Mouse (Mus musculus): ENCODE measurements at regions not wholly inside any gene's neighbourhood (a gene's known extent, or its start where the extent isn't known, plus 50 kb on each side); places are given as distances from the start of the nearest gene placed in this dataset.

DNA sequence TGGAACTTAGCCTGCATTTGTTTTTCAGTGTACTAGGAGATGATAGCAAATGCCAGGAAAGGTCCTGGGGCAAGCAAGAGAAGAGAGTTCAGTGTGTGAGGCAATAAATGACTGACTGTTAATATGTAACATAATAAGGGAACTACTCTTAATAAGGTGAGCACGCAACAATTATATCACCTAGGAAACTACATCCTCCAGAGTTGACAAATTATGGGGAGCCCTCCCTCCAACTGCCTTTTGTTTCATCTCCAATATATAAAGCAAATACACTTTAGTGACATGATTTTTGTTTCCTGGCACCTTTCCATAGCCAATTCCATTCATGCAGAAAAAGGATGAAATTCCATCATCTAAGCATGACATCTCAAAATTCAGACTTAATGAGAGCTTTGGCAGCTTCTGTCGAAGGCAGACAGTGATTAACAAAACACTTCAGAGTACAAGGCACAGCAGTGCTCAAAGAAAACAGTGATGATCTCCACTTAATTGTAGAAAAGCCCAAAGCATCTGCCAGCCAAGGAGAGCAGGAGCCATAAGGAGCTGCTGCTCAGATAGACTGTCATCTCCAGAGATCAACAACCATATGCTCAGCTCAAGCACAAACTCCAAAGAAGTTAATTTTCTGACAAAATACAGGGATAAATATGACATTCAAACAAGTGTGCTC, 536.1 kb upstream of the Arrdc3 start:
- Histone ChIP-seq H3K9ac (no peak overlapping the region), H3K4me2 (no peak overlapping the region), H3K36me3 (no peaks in the 10 kb centered on the region), H3K9me3 (no peaks in the 10 kb centered on the region), H3K27ac (no peak overlapping the region), H3K4me1 (replicated peaks) (no peaks in the 10 kb centered on the region), H3K27me3 (no peaks in the 10 kb centered on the region), H3K4me3 (no peak overlapping the region)
- ATAC-seq (ENCODE audit: low FRiP score), result peak; percentile 69
- 47% methylated on average over 2 of the region's 2 CpGs for WGBS

DNA sequence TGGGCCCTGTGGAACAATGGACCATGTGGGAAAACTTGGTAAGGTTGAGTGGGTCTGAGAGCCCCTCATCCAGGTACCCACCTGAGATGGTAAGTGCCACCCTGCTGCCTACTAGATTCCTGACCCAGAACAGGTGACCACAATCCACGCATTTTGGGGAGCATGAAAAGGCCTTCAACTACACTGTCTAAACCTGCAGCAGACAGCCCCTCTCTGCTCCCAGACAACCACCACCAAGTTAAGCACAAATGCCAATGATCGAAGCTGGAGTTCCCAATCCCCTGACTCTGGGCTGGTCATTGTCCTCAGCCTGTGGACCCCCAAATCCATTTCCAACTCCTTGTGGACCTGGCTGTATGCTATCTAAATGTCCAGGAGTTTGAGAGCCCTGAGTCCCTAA, 517.2 kb upstream of the Arrdc3 start:
- no peaks in the 10 kb centered on the region for H3K36me3 ChIP-seq
- WGBS, result 88% methylated on average over 2 of the region's 2 CpGs
- H3K9me3 ChIP-seq, result no peaks in the 10 kb centered on the region
- no peak overlapping the region for H3K9ac ChIP-seq
- H3K4me2 ChIP-seq, result no peak overlapping the region
- no peaks in the 10 kb centered on the region for H3K27me3 ChIP-seq
- H3K27ac ChIP-seq, result no peak overlapping the region
- ATAC-seq (ENCODE audit: low FRiP score), result no peak
- H3K4me3 ChIP-seq, result no peak overlapping the region
- H3K4me1 ChIP-seq (replicated peaks), result no peaks in the 10 kb centered on the region

DNA sequence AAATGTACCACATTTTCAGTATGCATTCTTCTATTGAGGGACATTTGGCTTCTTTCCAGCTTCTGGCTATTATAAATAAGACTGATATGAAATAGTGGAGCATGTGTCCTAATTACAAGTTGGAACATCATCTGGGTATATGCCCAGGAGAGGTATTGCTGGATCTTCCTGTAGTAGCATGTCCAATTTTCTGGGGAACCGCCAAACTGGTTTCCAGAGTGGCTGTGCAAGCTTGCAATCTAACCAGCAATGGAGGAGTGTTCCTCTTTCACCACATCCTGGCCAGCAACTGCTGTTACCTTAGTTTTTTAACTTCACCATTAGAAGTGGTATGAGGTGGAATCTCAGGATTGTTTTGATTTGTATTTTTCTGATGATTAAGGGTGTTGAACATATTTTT, 512.7 kb upstream of the Arrdc3 start:
- 100% methylated on average over 1 of the region's 1 CpGs for WGBS
- ATAC-seq (ENCODE audit: low FRiP score), result no peak
- H3K4me2 ChIP-seq, result no peak overlapping the region
- H3K27ac ChIP-seq, result no peak overlapping the region
- H3K4me3 ChIP-seq, result no peak overlapping the region
- no peaks in the 10 kb centered on the region for H3K4me1 ChIP-seq (replicated peaks)
- no peaks in the 10 kb centered on the region for H3K9me3 ChIP-seq
- H3K9ac ChIP-seq, result no peak overlapping the region
- H3K36me3 ChIP-seq, result no peaks in the 10 kb centered on the region
- H3K27me3 ChIP-seq, result no peaks in the 10 kb centered on the region

DNA sequence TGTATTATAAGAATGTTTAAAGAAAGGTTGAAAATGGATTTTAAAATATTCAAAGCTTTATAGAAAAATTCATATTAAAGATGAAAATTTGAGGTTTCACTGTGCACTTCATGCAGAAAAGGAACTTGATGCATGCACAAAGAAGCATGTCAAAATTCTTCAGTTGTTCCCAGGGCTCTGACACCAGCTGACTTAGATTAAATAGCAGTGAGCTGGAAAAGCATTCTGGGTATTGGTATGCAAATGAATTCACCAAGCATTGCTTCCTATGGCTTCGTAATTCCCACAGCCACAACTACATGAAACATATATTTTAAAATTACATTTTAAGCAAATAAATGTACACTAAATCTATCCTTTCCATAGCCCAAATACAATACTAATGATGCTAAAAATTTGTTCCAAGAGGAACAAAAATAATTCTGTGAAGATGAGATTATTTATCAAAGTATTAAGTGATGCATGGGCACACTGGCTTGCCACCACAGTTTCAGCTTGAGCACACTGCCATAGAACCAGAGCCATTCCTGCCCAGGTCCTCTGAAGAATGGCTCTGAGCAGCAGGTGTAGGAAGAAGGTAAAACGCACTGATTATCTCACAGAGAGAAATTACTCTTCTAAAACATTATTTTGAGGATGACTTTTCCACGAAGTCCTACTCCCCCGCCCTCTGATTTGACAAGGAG, 501.8 kb upstream of the Arrdc3 start:
- Histone ChIP-seq H3K27me3 (no peaks in the 10 kb centered on the region), H3K9ac (no peak overlapping the region), H3K9me3 (no peaks in the 10 kb centered on the region), H3K4me3 (no peak overlapping the region), H3K4me2 (no peak overlapping the region), H3K36me3 (no peaks in the 10 kb centered on the region), H3K27ac (no peak overlapping the region), H3K4me1 (replicated peaks) (0 out of 2 replicates have a peak, but pooled peaks cover 3% of the 10 kb centered on the region)
- 0 out of 2 replicates have a peak, but pooled peaks have one; percentile 49 for ATAC-seq (ENCODE audit: low FRiP score)
- WGBS, result 64% methylated on average over 4 of the region's 4 CpGs

DNA sequence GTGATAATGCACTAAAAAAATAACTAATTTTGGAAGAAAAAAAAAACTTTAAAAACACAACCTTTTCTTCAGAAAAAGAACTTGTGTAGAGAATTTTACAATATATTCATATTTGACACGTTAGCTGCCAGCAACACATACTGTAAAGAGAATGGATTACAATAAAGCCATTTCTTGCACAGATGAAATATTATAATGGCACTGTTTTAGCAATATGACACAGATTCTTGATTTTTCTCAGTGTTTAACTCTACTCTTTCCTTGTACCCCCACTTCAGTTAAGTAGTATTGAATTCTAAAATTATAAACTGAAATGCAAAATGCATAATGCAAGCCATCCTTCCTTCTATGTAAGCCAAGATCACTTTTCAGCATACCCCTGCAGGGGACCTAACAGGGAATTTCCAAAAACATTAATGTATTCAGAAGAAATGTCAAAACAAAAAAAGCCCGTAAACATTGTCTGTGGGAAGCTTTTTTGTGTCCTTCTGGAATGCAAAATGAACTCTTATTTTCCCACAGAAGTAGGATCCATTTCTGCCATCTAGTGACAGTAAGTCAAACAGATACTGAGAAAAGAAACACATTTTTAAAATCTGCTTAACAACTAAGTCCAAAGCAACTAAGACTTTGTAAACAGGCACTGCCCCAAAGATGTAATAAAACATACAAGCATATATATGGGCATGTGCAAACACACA, 501.1 kb upstream of the Arrdc3 start:
- H3K4me1 ChIP-seq (replicated peaks), result 0 out of 2 replicates have a peak, but pooled peaks cover 3% of the 10 kb centered on the region
- H3K9me3 ChIP-seq, result no peaks in the 10 kb centered on the region
- H3K27me3 ChIP-seq, result no peaks in the 10 kb centered on the region
- no peak overlapping the region for H3K9ac ChIP-seq
- no peaks in the 10 kb centered on the region for H3K36me3 ChIP-seq
- no peak overlapping the region for H3K27ac ChIP-seq
- no peak overlapping the region for H3K4me3 ChIP-seq
- ATAC-seq (ENCODE audit: low FRiP score), result no peak
- WGBS, result 59% methylated on average over 2 of the region's 2 CpGs
- no peak overlapping the region for H3K4me2 ChIP-seq

DNA sequence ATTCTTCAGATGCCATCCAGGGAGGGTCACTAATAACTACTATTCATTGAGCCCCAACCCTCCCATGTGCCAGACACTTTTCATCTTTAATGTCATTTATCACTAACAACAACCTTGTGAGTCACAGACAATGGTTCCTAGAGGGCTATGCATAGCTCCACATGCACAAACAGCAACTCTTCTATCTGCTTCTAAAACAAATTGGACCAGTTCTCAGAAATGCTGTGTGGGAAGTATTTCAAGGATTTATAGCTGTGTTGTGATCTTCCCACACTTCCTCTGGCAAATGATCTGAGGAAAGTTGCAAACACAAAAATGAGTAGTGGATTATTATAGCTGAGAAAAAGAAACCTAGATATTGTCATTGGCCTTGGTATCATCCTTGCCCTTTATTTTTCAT, 474.3 kb upstream of the Arrdc3 start:
- no peak for ATAC-seq (ENCODE audit: low FRiP score)

DNA sequence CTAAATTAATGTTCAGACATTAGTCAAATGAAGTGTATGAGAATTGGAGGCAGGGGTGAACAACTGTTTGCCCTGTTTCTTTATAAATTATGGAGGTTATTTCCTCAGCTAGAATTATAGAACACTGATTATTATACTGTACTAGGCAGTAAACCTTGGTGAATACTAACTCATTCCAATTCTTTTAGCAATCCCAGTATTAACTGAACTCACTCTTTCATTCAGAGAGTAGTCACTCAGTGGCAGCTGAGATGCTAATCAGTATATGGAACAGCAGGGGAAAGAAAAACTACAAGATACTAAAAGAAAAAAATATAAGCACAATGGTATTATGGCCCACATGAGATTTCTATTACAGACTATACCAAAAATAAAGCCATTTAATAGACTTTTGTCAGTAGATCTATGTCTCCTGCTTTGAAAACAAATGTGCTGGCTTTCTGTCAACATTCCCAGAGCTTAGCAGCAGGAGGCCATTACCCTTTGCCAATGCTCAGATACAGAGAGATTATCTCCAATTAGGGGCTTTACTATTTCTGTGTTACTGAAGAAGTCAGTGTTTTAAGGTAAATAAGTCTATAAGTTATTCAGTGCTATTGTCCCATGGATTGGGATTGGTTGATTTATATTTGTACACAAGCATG, 473.3 kb upstream of the Arrdc3 start:
- no peak for ATAC-seq (ENCODE audit: low FRiP score)
- no peak overlapping the region for H3K4me2 ChIP-seq
- H3K36me3 ChIP-seq, result no peaks in the 10 kb centered on the region
- H3K4me3 ChIP-seq, result no peak overlapping the region
- no peaks in the 10 kb centered on the region for H3K27me3 ChIP-seq
- H3K27ac ChIP-seq, result no peak overlapping the region
- no peaks in the 10 kb centered on the region for H3K4me1 ChIP-seq (replicated peaks)
- H3K9ac ChIP-seq, result no peak overlapping the region
- H3K9me3 ChIP-seq, result no peaks in the 10 kb centered on the region

More for the DNA sequence above, 474.3 kb upstream of the Arrdc3 start:
- no peak overlapping the region for H3K4me3 ChIP-seq
- no peak overlapping the region for H3K4me2 ChIP-seq
- no peak overlapping the region for H3K27ac ChIP-seq
- H3K36me3 ChIP-seq, result no peaks in the 10 kb centered on the region
- no peaks in the 10 kb centered on the region for H3K4me1 ChIP-seq (replicated peaks)
- H3K27me3 ChIP-seq, result no peaks in the 10 kb centered on the region
- no peak overlapping the region for H3K9ac ChIP-seq
- H3K9me3 ChIP-seq, result no peaks in the 10 kb centered on the region

DNA sequence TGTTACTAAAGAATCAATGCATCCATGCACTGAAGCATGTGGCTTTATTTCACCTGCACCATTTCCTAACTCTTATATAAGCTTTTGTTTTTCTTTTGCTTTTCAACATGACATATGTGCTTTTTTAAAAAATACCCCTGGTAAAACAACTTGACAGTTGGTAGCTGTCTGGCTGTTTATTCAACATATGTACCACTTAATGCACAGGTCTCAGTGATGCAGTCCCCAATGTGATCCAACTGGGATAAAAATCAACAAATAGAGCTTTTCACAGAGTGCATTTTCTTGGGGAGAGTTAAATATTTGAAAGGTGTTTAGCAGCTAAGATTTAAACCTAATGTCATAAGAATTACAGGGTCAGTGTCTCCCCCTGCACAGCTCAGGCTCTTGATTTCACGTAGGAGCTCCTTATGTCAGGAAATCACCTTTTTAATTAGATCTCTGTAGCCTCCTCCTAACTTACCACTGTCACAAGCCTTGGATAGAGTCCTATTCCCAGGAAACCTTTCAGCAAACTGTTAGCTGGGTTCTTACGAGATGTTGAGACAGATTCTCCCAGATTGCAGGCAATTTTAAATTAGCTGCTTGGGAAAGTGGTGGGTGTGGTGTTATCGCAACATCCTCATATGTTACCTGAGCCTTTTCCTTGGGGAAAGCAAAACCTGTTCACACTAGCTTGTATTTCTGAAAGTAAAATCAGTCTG, 464.6 kb upstream of the Arrdc3 start:
- Histone ChIP-seq H3K9ac (no peak overlapping the region), H3K4me2 (no peak overlapping the region), H3K4me1 (replicated peaks) (no peaks in the 10 kb centered on the region), H3K27me3 (no peaks in the 10 kb centered on the region), H3K36me3 (no peaks in the 10 kb centered on the region), H3K9me3 (no peaks in the 10 kb centered on the region), H3K4me3 (no peak overlapping the region), H3K27ac (no peak overlapping the region)
- no peak for ATAC-seq (ENCODE audit: low FRiP score)
- WGBS, result 74% methylated on average over 3 of the region's 3 CpGs

DNA sequence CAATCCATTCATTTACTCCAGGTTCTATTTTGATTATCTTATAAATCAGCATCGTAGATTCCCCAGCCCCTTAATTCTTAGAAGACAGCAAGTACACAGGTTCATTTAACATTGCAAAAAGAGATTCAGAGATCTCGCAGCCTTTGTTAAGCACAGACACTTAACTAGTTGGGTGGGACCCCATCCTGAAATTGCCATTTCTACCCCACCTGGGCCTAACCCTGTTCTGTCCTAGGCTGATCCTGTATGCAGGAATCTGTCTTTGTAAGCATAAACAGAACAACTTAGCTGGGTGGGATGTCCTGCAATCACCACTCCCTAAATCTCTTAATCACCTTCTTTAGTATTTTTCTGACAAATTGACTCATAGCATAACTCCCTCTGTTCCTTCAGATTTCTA, 462.8 kb upstream of the Arrdc3 start:
- Histone ChIP-seq H3K4me2 (no peak overlapping the region), H3K4me3 (no peak overlapping the region), H3K36me3 (no peaks in the 10 kb centered on the region), H3K9ac (no peak overlapping the region), H3K27me3 (no peaks in the 10 kb centered on the region), H3K9me3 (no peaks in the 10 kb centered on the region), H3K27ac (no peak overlapping the region), H3K4me1 (replicated peaks) (no peaks in the 10 kb centered on the region)
- no peak for ATAC-seq (ENCODE audit: low FRiP score)
- 86% methylated on average over 2 of the region's 2 CpGs for WGBS

All from hindbrain, embryonic 13.5 days (tissue).